Mouse (Mus musculus) CD4-positive helper T cell, adult 2 months (primary cell): ENCODE data around the gene Rbm25.

Source experiments
- DNase-seq: peaks from one replicate; pipeline ENCODE4 v3.0.0-alpha.2; 2012; ENCODE audit warnings: low read depth, missing footprints, low spot score

Rbm25 gene

GRCm38 (mm10) chr12:83726510-83727308 is 95.7 kb downstream of the Rbm25 start:
- no peak for DNase-seq

- DNase-seq, result no peak
Measured at GRCm38 (mm10) chr12:83732225-83732624, 101.2 kb downstream of the Rbm25 start.
